Mouse (Mus musculus) telencephalon, adult 2 months (tissue): ENCODE measurements around the gene Rasgef1b.
A peak's percentile ranks its signal among the peaks of the same experiment; 100 is the strongest.

ENCODE experiments used
- DNase-seq: peaks from one replicate; pipeline ENCODE4 v3.0.0-alpha.2; 2011; ENCODE audit warnings: low read depth, low spot score

The Rasgef1b gene

DNA sequence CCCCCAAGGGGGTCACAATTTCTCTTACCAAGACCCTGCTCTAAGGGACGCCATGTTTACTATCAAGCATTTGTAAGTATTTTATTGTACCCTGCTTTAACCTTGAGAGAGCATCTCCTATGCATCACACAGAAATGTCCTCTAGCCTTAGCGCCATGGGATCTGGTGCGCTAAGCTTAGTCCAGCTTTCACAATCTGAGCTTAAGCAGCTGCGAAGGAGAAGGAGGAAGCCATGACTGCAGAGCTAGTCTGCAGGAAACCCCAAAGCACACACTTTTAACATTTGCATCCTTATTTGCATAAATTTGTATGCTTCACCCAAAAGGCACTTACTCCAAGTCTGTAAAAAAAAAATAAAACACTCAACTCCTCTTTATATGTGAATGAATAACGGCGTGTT is 354.4 kb downstream of the Rasgef1b start:
- no peak for DNase-seq

DNA sequence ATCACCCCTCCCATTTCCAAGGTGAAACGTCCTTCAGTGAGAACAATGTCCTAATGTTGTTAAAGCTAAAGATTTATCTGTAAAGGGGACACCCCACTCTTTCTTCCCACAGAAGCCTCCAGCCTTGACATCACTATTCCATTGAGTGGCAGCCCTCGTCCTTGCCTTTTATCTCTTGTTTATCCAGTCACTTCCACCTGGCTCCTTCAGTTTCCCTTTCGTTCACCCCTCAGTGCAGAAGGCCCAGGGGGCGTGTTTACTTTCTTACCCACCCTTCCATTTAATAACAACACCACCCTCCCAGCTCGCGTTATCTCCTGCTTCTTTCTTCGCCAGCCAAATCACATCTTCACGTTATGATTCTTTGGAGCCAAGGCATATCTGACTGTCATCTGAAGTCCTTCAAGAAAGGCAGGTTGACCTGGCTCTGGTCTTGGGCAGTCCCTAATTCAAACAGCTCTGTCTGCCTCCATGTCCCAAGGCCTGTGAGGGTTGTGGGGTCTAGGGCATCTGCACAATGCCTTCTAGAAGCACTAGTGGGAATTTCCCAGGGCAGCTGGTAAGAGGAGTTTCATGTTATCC is 355.2 kb downstream of the Rasgef1b start:
- DNase-seq = no peak

DNA sequence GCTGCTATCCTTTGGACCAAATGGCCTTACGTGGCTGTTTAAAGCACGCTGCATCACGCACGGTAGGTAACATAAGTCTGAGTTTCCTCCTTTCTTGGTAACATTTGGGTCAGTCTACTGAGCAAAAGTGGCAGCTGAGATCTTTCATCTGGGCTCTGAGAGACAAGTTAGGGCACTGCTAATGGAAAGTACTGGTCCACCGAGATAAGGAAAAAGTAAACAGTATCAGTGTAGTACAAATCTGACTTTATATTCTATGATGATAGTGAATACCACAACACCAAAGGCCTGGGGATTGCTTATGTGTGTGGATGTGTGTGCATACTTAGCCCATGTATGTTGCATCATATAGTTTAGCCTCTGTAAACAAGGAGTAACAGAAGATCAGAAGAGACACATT is 358.2 kb downstream of the Rasgef1b start:
- DNase-seq = no peak

DNA sequence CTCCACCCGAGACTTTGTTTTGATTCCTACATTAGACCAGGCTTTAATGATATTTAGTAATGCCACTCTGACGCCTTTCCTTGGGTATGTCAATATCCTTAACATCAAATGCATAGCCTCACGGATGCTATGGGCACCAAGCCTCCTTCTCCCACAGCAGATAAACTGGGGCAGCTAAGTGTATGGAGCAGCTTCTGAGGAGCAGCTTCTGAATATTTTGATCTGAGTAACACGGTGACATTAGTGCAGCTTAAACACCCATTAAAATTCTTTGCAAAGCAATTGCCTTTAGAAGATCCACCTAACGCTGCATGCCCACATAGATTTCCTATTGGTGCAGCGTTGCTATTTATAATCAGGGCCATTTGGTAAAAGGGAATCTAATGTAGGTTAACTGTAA is 359.6 kb downstream of the Rasgef1b start:
- DNase-seq = no peak

DNA sequence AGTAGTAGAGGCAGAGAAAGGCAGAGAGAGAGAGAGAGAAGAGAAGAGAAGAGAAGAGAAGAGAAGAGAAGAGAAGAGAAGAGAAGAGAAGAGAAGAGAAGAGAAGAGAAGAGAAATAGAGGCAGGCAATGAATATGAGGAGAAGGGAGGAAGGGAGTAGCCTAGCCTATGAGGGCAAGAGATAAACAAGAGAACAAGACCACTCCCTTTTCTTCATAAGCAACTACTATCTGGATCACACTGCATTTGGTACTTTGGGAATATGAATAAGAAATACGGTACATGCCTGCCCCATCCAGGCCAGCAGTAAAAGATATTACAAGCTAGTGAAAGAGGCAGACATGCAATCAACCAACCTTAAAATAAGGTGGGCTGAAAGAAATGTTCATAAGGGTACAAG is 360.2 kb downstream of the Rasgef1b start:
- DNase-seq = no peak

DNA sequence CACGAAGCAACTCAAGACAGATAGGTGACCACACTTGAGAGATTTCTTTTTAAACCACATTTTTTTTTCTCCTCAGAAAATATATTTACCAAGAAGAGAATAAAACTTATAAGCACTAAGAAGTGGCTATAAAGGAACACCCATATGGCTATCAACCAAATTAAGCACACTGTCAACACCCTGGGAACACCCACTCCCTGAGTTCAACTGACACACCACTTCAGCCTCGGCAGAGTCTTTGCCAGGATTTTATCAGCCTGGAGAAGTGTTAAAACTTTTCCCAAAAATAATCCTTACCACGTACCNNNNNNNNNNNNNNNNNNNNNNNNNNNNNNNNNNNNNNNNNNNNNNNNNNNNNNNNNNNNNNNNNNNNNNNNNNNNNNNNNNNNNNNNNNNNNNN is 368.3 kb downstream of the Rasgef1b start:
- peak; percentile 90 for DNase-seq

DNA sequence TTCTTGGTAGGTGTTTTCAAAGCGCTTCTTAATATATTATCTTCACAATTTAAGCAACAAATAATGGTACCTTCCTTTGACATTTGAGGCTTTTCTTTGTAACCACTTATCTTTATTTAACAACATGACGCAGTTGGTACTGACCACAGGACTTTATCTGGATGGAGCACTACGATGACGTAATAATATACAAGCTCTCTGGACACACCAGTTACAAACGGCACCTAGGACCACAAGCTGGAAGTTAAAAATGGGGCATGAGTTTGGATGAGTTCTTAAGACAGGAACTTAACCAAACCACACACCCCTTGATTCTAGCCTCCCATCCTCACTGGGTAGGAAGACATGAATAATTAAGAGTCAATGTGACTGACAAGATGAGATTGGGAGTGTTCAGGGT is 369.6 kb downstream of the Rasgef1b start:
- no peak for DNase-seq

DNA sequence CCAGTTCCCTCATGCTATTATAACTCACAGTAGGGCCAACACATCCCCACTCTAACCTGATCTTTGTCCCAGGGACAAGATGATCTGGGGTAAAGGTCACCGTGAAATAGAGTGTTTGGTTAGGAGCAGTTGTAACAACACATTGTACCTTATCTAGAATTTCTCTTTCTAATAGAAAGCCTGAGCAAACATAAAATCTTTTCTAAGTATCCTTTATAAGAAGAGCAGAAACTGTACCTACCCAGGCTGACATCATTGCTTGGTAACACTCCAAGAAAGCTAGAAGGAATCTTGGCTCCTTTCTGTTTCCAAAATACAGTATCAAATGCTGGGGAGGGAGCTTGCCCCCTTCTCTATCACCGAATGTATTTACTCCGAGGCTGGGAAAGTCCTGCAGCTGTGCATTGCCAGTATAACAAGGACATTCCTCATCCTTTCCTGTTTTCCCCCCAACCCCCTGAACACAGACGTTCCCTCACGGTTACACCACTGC is 374.2 kb downstream of the Rasgef1b start:
- peak; percentile 47 for DNase-seq

DNA sequence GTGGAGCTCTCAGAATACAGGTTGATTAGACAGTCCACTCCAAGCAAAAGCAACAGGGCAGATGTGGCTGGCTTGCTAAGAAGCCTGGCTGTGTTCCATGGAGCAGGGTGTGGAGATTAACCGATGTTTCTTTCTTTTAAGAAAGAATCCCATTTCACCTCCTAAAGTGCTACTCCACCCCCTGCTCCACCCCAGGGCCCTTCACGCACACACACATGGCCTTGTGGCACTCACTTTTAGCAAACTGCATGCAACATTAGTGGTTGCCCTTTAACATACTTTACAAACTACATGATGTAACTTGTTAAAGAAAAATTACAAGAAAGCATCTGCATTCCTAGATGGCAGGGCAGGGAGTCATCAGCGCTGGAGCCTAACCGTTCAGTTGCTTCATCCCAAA is 378.8 kb downstream of the Rasgef1b start:
- DNase-seq = no peak

DNA sequence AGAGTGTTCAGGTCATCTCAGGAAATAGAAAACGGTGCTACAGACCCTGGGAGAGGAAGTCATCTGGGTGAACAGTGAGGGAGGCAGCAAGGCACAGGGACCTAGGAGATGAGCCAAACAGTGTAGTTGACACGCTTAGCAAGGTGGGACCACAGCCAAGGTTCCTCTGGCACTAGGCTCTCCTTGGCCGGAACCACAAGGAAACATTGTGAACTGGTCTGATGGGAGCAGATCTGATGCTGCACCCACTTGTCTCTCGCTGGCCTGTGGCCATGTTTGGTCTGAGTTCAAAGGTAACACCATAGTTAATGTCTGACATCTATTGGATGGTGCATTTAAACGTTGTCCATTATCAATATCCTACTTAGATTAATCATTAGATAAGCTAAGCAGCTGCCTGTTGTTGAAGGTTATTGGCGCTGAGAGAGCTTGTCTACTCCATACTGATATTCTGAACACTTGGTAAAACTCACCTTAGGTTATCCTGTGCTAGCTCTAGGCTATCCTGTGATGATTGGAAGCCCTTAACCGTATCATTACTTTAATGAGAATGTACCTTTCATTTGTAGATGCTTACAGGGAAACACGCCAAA is 380.5 kb downstream of the Rasgef1b start:
- no peak for DNase-seq

DNA sequence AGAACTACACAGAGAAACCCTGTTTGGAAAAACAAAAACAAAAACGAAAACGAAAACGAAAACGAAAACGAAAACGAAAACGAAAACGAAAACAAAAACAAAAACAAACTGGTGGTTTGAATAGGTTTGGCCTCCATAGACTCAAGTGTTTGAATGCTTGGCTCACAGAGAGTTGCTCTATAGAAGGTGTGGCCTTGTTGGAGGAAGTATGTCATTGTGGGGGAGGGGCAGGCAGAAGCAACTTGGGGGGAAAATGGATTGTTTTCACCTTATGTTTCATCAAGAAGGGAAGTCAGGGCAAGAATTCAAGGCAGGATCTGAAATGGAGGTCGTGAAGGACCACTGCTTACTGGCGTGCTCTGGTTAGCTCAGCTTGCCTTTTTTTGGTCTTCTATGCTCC is 386.3 kb downstream of the Rasgef1b start:
- no peak for DNase-seq

DNA sequence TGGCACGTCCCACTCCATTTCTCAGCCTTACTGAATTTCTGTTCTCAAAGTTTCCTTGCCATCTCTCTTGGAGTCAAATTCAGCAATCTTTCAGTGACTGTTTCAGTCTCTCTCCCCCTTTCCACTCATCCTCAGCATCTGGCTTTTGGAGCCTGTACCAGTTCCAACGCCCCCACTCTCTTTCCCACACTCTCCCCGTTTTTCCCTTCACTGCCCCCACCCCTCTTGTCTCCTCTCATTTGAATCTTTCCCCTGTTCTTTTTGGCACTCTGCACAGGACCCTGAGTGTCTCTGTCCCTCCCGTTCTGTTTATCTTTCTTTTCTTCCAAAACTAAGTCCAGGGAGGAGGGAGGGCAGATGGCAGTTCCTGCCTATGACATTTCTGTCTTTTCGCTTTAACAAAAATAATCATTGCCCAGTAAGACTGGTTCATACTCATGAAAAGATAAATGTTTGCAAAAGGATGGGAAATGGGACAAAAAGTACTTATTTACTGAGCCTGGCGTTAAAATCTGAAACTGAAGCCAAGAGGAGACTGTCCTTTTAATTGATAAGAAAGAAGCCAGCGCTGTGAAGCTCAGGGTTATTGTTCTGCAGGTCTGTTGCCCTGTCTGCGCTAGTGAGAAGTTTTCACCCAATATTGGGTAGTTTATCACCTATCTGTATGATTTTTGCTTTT is 388.4 kb downstream of the Rasgef1b start:
- peak; percentile 54 for DNase-seq

DNA sequence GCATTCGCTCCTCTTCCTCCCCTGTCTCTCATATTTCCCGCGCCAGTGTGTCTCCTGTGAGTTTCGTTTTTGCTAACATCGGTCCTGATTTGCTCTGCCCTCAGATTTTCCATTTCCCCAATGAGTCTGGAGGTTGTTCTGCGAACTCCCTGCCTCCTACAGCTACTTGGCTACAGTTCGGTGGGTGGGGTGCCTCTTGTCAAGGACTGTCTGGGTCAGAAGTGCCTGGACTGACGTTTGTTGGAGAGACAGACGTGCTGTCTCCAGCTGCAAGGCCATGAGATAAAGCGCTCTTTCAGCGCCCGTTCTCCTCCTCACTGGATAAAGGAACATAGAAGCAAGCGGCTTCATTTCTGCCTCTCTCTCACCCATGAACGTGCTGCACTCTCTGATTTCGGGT is 389.1 kb downstream of the Rasgef1b start:
- DNase-seq = peak; percentile 29

DNA sequence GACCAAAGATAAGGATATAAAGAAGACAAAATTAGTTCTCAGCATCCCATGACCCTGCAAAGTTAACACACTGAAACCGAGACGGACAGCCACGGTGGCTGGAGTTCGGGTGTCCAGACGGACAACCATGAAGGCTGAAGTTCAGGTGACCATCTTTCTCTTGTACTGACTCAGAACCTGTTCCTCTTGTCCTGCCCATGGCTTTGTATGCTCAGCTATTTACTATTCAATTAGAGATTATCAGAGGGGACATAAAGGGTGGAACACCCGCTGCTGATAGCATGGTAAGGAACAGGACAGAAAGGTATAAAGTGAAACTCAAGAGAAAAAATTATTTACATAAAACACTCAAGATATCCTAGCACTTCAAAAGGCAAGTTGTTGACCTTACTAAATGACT is 390.0 kb downstream of the Rasgef1b start:
- DNase-seq = no peak

DNA sequence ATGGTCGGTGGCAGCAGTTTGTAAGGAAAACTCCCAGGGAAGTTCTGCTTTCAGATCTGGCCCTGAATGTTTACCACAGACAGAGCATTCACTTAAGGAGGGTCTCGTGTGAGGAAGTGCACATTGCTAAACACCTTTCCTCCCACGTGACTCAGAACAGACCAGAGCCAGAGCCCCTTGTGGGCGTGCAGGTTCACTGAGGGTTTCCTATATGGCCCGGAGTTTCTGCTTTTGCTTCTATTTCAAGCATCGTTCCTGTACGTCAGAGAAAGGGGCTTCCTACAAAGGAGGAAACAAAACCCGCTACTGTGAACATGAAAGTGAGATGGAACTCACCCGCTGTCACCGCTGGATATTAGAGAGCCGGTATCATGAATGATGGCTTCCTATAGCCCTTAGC is 392.4 kb downstream of the Rasgef1b start:
- no peak for DNase-seq

DNA sequence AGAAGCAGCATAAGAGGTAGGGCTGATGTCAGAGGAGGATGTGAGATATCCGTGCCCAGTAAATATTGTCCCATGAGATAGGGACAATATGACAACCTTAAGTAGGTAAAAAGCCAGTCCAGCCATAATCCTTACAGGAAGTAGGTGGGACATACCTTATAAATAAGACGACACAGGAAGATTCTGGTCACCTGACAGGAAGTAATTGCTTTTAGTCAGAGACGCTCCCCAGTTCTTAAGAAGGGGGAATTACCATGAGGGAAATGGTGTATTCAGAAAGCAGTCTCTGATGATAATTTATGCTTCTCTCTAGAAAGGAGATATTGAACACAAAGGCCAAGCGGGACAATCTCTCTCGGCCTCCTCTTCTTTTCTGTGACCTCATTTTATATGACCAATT is 394.8 kb downstream of the Rasgef1b start:
- no peak for DNase-seq

DNA sequence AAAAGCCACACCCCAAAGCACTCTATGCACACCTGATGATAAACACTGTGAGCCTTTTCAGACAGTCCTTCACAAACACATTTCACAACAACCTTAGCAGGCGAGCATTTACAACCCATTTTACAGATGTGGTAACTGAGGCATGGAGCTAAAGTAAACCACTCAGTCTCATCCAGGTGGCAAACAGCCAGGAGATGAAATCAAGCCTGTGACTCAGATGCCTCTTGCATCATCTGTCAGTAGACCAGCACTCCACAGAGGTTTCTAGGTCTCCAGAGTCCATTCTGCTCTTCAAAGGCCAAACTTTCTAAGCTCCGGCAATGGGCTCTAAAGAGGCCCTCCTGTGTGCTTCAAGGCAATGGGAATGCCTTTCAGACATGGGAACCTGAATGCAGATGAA is 396.8 kb downstream of the Rasgef1b start:
- DNase-seq = no peak

DNA sequence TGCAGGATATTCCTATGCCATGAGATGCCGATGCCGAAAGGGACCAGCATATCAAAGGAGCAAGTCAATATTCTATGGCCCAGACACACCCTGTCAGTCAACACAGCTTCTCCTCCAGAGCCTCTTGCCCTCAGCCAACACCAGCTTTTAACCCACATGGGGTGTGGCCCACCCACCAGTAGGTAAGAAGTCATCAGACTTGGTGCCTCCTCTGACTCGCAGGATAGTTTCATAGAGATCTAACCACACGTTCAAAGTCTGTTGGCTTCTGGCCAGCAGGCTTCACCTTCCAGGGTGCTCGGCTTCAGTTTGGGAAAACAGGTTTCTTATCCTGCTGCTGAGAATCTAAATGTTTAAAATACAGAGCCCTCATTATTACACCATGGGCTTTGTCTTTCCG is 399.8 kb downstream of the Rasgef1b start:
- DNase-seq = no peak

DNA sequence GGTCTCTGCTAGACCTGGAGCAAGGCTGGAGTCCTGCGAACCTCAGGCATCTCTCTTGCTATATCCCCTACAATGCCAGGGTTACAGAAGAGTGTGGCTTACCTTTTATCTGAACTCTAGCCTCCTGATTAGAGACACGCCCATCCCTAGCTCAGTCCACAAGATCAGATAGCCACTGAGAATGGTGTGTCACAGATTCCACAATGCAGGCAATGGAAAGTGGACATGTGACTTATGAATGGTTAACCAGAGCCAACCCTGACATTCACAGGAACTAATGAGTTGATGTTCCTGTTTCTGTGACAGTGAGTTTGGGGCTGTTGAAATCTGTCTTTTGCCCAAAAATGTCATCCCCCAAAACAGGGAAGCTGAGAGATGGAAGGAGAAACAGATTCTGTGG is 401.8 kb downstream of the Rasgef1b start:
- no peak for DNase-seq

DNA sequence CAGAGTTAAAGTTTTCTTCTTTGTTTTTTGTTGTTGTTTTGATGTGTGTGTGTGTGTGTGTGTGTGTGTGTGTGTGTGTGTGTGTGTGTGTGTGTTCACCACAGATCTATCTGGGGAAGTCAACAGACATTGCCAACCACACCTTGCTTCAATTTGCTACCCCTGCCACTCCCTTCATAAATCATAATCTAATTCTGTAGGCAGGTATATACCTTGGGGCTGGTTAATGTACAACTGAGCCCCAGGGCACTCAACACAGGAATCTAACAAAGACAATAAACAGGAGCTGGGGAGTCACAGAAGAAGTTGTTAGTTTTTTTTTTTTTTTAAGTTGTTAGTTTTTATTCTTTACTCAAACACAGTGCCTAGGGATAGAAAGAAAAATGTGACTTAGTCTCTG is 403.6 kb downstream of the Rasgef1b start:
- DNase-seq = no peak

DNA sequence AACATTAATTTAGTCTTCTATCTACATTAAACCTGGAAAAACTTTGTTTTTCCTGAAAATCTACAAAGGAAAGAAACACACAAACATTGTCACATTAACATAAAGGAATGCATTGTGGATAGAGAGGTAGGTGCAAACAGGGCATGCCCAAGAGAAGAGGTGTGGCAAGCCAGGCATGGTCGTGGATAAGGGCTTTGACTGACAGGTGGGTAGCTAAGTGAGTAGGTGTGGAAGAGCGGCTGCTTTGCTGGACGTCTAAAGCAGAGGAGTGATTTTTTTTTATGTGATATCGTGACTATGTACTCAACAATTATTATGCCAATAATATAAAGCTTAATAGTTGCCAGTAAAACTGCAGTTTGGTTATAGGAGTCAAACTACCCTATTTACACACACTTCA is 408.1 kb downstream of the Rasgef1b start:
- no peak for DNase-seq

DNA sequence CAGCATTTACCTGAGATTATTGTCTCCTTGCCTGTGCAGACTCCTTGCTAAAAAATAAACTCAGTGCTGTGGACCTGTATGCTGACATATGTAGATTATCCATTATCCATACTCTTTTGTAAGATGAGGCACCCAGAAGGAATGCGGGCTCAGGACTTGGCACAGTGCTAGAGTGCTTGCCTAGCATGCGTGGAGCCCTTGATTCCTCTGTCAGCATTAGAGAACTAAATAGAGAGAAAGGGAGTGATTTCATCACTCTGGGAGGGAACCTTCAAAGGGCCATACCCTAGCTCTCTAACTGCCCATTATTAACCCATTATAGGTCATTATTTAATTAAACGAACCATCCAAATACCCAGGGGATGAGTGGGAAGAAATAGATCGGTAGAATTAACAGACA is 430.9 kb downstream of the Rasgef1b start:
- DNase-seq = no peak

DNA sequence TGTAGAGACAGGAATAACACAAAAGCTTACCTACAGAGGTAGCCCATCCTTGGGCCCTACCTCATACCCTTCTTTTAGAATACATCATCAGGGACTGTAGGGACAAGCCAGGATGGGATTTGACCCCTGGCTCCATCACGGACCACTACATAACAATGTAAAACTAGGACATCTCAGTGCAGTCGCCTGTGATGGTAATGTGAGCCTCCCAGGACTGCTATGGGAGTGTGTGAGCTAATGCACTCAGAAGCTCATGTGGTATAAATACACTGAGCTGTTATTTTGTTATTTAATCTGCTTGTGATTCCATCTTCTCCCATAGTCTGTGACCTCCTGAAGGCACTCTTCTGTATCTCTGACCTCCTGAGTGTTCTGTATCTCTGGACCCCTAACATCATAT is 432.5 kb downstream of the Rasgef1b start:
- no peak for DNase-seq
